Mouse (Mus musculus): ENCODE data around the gene Arsg. TPM values are rescaled to one million over a fixed set of nuclear protein-coding genes. Genes with fewer than 3 reads are reported as not detected.

Gene Arsg
- polyA plus RNA-seq, 1 experiment = 2.4 TPM

- TF ChIP-seq POLR2AphosphoS2 (IDR thresholded peaks at IDR 0.05; ENCODE audit: insufficient read length, low read depth) = no peak
- no peak for TF ChIP-seq E2F4 (IDR thresholded peaks at IDR 0.05; ENCODE audit: insufficient read depth)
- no peak for TF ChIP-seq MAX (IDR thresholded peaks at IDR 0.05; ENCODE audit: low read depth)
- no peak for TF ChIP-seq REST (IDR thresholded peaks at IDR 0.05; ENCODE audit: insufficient read depth, insufficient read length)
- no peak for TF ChIP-seq MYOD1 (IDR thresholded peaks at IDR 0.05; ENCODE audit: control insufficient read depth in 1 of 3, insufficient read length in 2 of 3, low read depth in 2 of 3)
- TF ChIP-seq SRF (IDR thresholded peaks at IDR 0.05; ENCODE audit: control insufficient read depth, insufficient read length, low read depth) = no peak
- TF ChIP-seq POLR2A (IDR thresholded peaks at IDR 0.05; ENCODE audit: insufficient read length, low read depth) = no peak
- no peak for TF ChIP-seq USF1 (IDR thresholded peaks at IDR 0.05; ENCODE audit: low read depth)
- no peak for TF ChIP-seq MYOG (IDR thresholded peaks at IDR 0.05; ENCODE audit: control insufficient read depth in 1 of 3, insufficient read depth in 1 of 3, insufficient read length in 2 of 3, low read depth in 2 of 3)
- TF ChIP-seq TCF3 (IDR thresholded peaks at IDR 0.05; ENCODE audit: insufficient read length, low read depth) = no peak
- TF ChIP-seq TCF12 (IDR thresholded peaks at IDR 0.05; ENCODE audit: insufficient read depth, poor library complexity, severe bottlenecking) = no peak
- TF ChIP-seq CEBPB (IDR thresholded peaks at IDR 0.05; ENCODE audit: insufficient read depth, poor library complexity, severe bottlenecking) = no peak
- Histone ChIP-seq H3ac (ENCODE audit: control insufficient read depth, insufficient read length) (no peak overlapping the region), H3K79me2 (ENCODE audit: control insufficient read depth, insufficient read depth) (no peaks in the 10 kb centered on the region), H3K4me3 (no peak overlapping the region), H3K27me3 (ENCODE audit: control insufficient read depth, insufficient read depth, insufficient read length) (no peaks in the 10 kb centered on the region), H3K4me2 (ENCODE audit: low read depth) (no peak overlapping the region), H3K36me3 (ENCODE audit: control insufficient read depth, insufficient read depth) (no peaks in the 10 kb centered on the region)
These were observed 8.1 kb upstream of the Arsg start for GRCm38 (mm10) chr11:109465068-109465467.

GRCm38 (mm10) chr11:109466987-109467386 is 6.2 kb upstream of the Arsg start:
- H3K36me3 ChIP-seq (ENCODE audit: control insufficient read depth, insufficient read depth) = no peaks in the 10 kb centered on the region
- TF ChIP-seq MYOD1 (IDR thresholded peaks at IDR 0.05; ENCODE audit: control insufficient read depth in 1 of 3, insufficient read length in 2 of 3, low read depth in 2 of 3) = no peak
- TF ChIP-seq TCF3 (IDR thresholded peaks at IDR 0.05; ENCODE audit: insufficient read length, low read depth) = no peak
- no peak for TF ChIP-seq E2F4 (IDR thresholded peaks at IDR 0.05; ENCODE audit: insufficient read depth)
- TF ChIP-seq TCF12 (IDR thresholded peaks at IDR 0.05; ENCODE audit: insufficient read depth, poor library complexity, severe bottlenecking) = no peak
- TF ChIP-seq POLR2A (IDR thresholded peaks at IDR 0.05; ENCODE audit: insufficient read length, low read depth) = no peak
- no peak for TF ChIP-seq CEBPB (IDR thresholded peaks at IDR 0.05; ENCODE audit: insufficient read depth, poor library complexity, severe bottlenecking)
- no peak for TF ChIP-seq REST (IDR thresholded peaks at IDR 0.05; ENCODE audit: insufficient read depth, insufficient read length)
- TF ChIP-seq POLR2AphosphoS2 (IDR thresholded peaks at IDR 0.05; ENCODE audit: insufficient read length, low read depth) = no peak
- no peak for TF ChIP-seq MYOG (IDR thresholded peaks at IDR 0.05; ENCODE audit: control insufficient read depth in 1 of 3, insufficient read depth in 1 of 3, insufficient read length in 2 of 3, low read depth in 2 of 3)
- no peak for TF ChIP-seq SRF (IDR thresholded peaks at IDR 0.05; ENCODE audit: control insufficient read depth, insufficient read length, low read depth)
- no peak for TF ChIP-seq MAX (IDR thresholded peaks at IDR 0.05; ENCODE audit: low read depth)
- no peak for TF ChIP-seq USF1 (IDR thresholded peaks at IDR 0.05; ENCODE audit: low read depth)

GRCm38 (mm10) chr11:109468133-109468532 is 5.0 kb upstream of the Arsg start:
- H3ac ChIP-seq (ENCODE audit: control insufficient read depth, insufficient read length) = no peak overlapping the region
- H3K27me3 ChIP-seq (ENCODE audit: control insufficient read depth, insufficient read depth, insufficient read length) = no peaks in the 10 kb centered on the region
- no peak for TF ChIP-seq CEBPB (IDR thresholded peaks at IDR 0.05; ENCODE audit: insufficient read depth, poor library complexity, severe bottlenecking)
- no peak for TF ChIP-seq REST (IDR thresholded peaks at IDR 0.05; ENCODE audit: insufficient read depth, insufficient read length)
- TF ChIP-seq USF1 (IDR thresholded peaks at IDR 0.05; ENCODE audit: low read depth) = no peak
- TF ChIP-seq SRF (IDR thresholded peaks at IDR 0.05; ENCODE audit: control insufficient read depth, insufficient read length, low read depth) = no peak
- no peak for TF ChIP-seq MYOG (IDR thresholded peaks at IDR 0.05; ENCODE audit: control insufficient read depth in 1 of 3, insufficient read depth in 1 of 3, insufficient read length in 2 of 3, low read depth in 2 of 3)
- TF ChIP-seq TCF3 (IDR thresholded peaks at IDR 0.05; ENCODE audit: insufficient read length, low read depth) = no peak
- H3K4me2 ChIP-seq (ENCODE audit: low read depth) = no peak overlapping the region
- H3K4me3 ChIP-seq = no peak overlapping the region
- H3K36me3 ChIP-seq (ENCODE audit: control insufficient read depth, insufficient read depth) = no peaks in the 10 kb centered on the region
- H3K79me2 ChIP-seq (ENCODE audit: control insufficient read depth, insufficient read depth) = no peaks in the 10 kb centered on the region

More at GRCm38 (mm10) chr11:109466987-109467386, 6.2 kb upstream of the Arsg start:
- Histone ChIP-seq H3K27me3 (ENCODE audit: control insufficient read depth, insufficient read depth, insufficient read length) (no peaks in the 10 kb centered on the region), H3K4me2 (ENCODE audit: low read depth) (no peak overlapping the region), H3K79me2 (ENCODE audit: control insufficient read depth, insufficient read depth) (no peaks in the 10 kb centered on the region), H3ac (ENCODE audit: control insufficient read depth, insufficient read length) (no peak overlapping the region), H3K4me3 (no peak overlapping the region)

- Histone ChIP-seq H3K36me3 (ENCODE audit: control insufficient read depth, insufficient read depth) (no peaks in the 10 kb centered on the region), H3K79me2 (ENCODE audit: control insufficient read depth, insufficient read depth) (no peaks in the 10 kb centered on the region), H3K27me3 (ENCODE audit: control insufficient read depth, insufficient read depth, insufficient read length) (no peaks in the 10 kb centered on the region), H3ac (ENCODE audit: control insufficient read depth, insufficient read length) (no peak overlapping the region), H3K4me3 (no peak overlapping the region), H3K4me2 (ENCODE audit: low read depth) (no peak overlapping the region)
- no peak for TF ChIP-seq CEBPB (IDR thresholded peaks at IDR 0.05; ENCODE audit: insufficient read depth, poor library complexity, severe bottlenecking)
- TF ChIP-seq POLR2AphosphoS2 (IDR thresholded peaks at IDR 0.05; ENCODE audit: insufficient read length, low read depth) = no peak
- TF ChIP-seq REST (IDR thresholded peaks at IDR 0.05; ENCODE audit: insufficient read depth, insufficient read length) = no peak
- TF ChIP-seq MAX (IDR thresholded peaks at IDR 0.05; ENCODE audit: low read depth) = no peak
- TF ChIP-seq E2F4 (IDR thresholded peaks at IDR 0.05; ENCODE audit: insufficient read depth) = no peak
These were observed 3.0 kb upstream of the Arsg start for GRCm38 (mm10) chr11:109470170-109470569.
